Mouse (Mus musculus) heart, postnatal 0 days (tissue): ENCODE data around the gene Adcy6. TPM values are rescaled to one million over a fixed set of nuclear protein-coding genes. Genes with fewer than 3 reads are reported as not detected.
"Not testable (repeated sequence)": the region's sequence is repeated elsewhere in the genome, so short reads cannot be mapped to it uniquely, and the experiment has no call there.

Source experiments
- ATAC-seq: fragments of 200-750 bp; cut with Nextera tagmentation; 2 replicates; pipeline ENCODE4 v1.8.0; 2017; ENCODE audit warnings: low read depth, moderate number of reproducible peaks, moderate library complexity; ENCODE audit not compliant: insufficient read depth
- DNase-seq: peaks from one replicate; pipeline ENCODE4 v3.0.0-alpha.2; 2016; ENCODE audit warnings: low spot score
- H3K27ac ChIP-seq: fragments of 300-500 bp; sonication (generic); 2 replicates; pipeline ENCODE4 v1.5.1; 2014; ENCODE audit warnings: low read depth, mild to moderate bottlenecking
- H3K27me3 ChIP-seq: fragments of 300-500 bp; sonication (generic); 2 replicates; pipeline ENCODE4 v1.6.1; 2014; ENCODE audit warnings: low read length, mixed read lengths; ENCODE audit not compliant: control insufficient read depth, insufficient read depth
- H3K36me3 ChIP-seq: fragments of 300-500 bp; sonication (generic); replicated peaks from 2 replicates; pipeline ENCODE4 v1.6.1; 2014; ENCODE audit warnings: low read length, mixed read lengths; ENCODE audit not compliant: control insufficient read depth, insufficient read depth
- H3K4me1 ChIP-seq: fragments of 300-500 bp; sonication (generic); 2 replicates; pipeline ENCODE4 v1.6.1; 2014; ENCODE audit warnings: antibody characterized with exemption; ENCODE audit not compliant: control insufficient read depth, insufficient read depth
- H3K4me2 ChIP-seq: fragments of 300-500 bp; sonication (generic); 2 replicates; pipeline ENCODE4 v1.6.1; 2014; ENCODE audit warnings: low read depth, mild to moderate bottlenecking, low read length, moderate library complexity
- H3K4me3 ChIP-seq: fragments of 300-500 bp; sonication (generic); 2 replicates; pipeline ENCODE4 v1.5.1; 2014; ENCODE audit warnings: low read depth, low read length
- H3K9ac ChIP-seq: fragments of 300-500 bp; sonication (generic); replicated peaks from 2 replicates; pipeline ENCODE4 v1.6.1; 2014; ENCODE audit warnings: low read depth, low read length, mixed read lengths
- H3K9me3 ChIP-seq: fragments of 300-500 bp; sonication (generic); replicated peaks from 2 replicates; pipeline ENCODE4 v1.6.1; 2016; ENCODE audit warnings: low read length; ENCODE audit not compliant: control insufficient read depth
- CTCF ChIP-seq: IDR thresholded peaks from 2 replicates; pipeline ENCODE4 v1.5.1; 2016; ENCODE audit warnings: antibody characterized with exemption, control low read depth, low read depth
- EP300 ChIP-seq: IDR thresholded peaks from 2 replicates; pipeline ENCODE4 v1.6.1; 2016; ENCODE audit warnings: antibody characterized with exemption, low read depth
- WGBS: fragments of 180-500 bp; shearing (Covaris S2); extraction: QIAGEN DNeasy Blood & Tissue Kit; methylation state at CpG from one replicate; pipeline ENCODE4 v1.1.7; 2014; 5-methylcytosine and 5-hydroxymethylcytosine counted together
- polyA plus RNA-seq: library from polyadenylated mRNA; unstranded; fragments of >200 nt; fragmentation: Nextera tagmentation; extraction: Ambion mirVana; gene quantifications from 2 replicates; pipeline ENCODE4 v1.2.1, GENCODE M21; 2015
- total RNA-seq: library from RNA; depleted of rRNA; stranded (reverse); fragments of >200 nt; gene quantifications from 2 replicates; pipeline ENCODE4 v1.2.3, GENCODE M21; 2014; ENCODE audit warnings: low replicate concordance

The Adcy6 gene
- total and polyA plus RNA-seq, 2 experiments from 2014 or later, result 33.5 to 216 TPM

GRCm38 (mm10) chr15:98589640-98590336 lies 20.1 kb downstream of the Adcy6 start:
- H3K27me3 ChIP-seq, result no peaks in the 10 kb centered on the region
- no peaks in the 10 kb centered on the region for H3K9me3 ChIP-seq
- H3K9ac ChIP-seq, result no peak overlapping the region
- DNase-seq, result no peak
- H3K27ac ChIP-seq, result no peak overlapping the region
- H3K4me3 ChIP-seq, result no peak overlapping the region
- 51% methylated on average over 7 of the region's 7 CpGs for WGBS
- ATAC-seq, result no peak
- peaks cover 6% of the 10 kb centered on the region for H3K4me1 ChIP-seq
- TF ChIP-seq CTCF (no peak), EP300 (no peak)
- no peak overlapping the region for H3K4me2 ChIP-seq
- H3K36me3 ChIP-seq, result peaks cover 65% of the 10 kb centered on the region

- Histone ChIP-seq H3K4me3 (no peak overlapping the region), H3K4me1 (peaks cover 7% of the 10 kb centered on the region), H3K4me2 (no peak overlapping the region), H3K9ac (no peak overlapping the region), H3K27ac (no peak overlapping the region), H3K27me3 (no peaks in the 10 kb centered on the region), H3K9me3 (no peaks in the 10 kb centered on the region), H3K36me3 (peaks cover 45% of the 10 kb centered on the region)
- DNase-seq (no peak), ATAC-seq (no peak)
- WGBS, result 75% methylated on average over 11 of the region's 11 CpGs
- TF ChIP-seq CTCF (no peak), EP300 (no peak)
These were observed 22.1 kb downstream of the Adcy6 start for GRCm38 (mm10) chr15:98587751-98588150.

- DNase-seq, H3K27me3 ChIP-seq, H3K4me3 ChIP-seq, H3K9me3 ChIP-seq, ATAC-seq, H3K4me2 ChIP-seq: not testable (repeated sequence)
- Histone ChIP-seq H3K27ac (peak overlapping the region; percentile 59; the same call in 1 of the 2 replicates), H3K4me1 (peaks cover 14% of the 10 kb centered on the region), H3K9ac (0 out of 2 replicates have a peak overlapping the region, but pooled peaks have one; percentile 33), H3K36me3 (peaks cover 29% of the 10 kb centered on the region)
- WGBS, result 71% methylated on average over 9 of the region's 9 CpGs
These were observed 23.7 kb downstream of the Adcy6 start for GRCm38 (mm10) chr15:98586141-98586540.

GRCm38 (mm10) chr15:98585421-98585820 lies 24.5 kb downstream of the Adcy6 start:
- Histone ChIP-seq H3K4me1 (peaks cover 14% of the 10 kb centered on the region), H3K4me3 (no peak overlapping the region), H3K9me3 (no peaks in the 10 kb centered on the region), H3K4me2 (no peak overlapping the region), H3K36me3 (peaks cover 22% of the 10 kb centered on the region), H3K27ac (peak overlapping the region; percentile 59), H3K27me3 (no peaks in the 10 kb centered on the region), H3K9ac (peak overlapping the region; percentile 33; the same call in 1 of the 2 replicates)
- no peak for DNase-seq
- TF ChIP-seq EP300 (no peak; the same call in 1 of the 2 replicates), CTCF (no peak)
- no peak for ATAC-seq
- 34% methylated on average over 7 of the region's 7 CpGs for WGBS

GRCm38 (mm10) chr15:98582996-98583395 lies 26.9 kb downstream of the Adcy6 start:
- ATAC-seq (no peak), DNase-seq (no peak)
- no peaks in the 10 kb centered on the region for H3K36me3 ChIP-seq
- whole genome bisulfite sequencing, result 72% methylated on average over 8 of the region's 8 CpGs
- H3K27ac ChIP-seq, result no peak overlapping the region
- TF ChIP-seq CTCF (no peak), EP300 (no peak)
- no peaks in the 10 kb centered on the region for H3K27me3 ChIP-seq
- peaks cover 14% of the 10 kb centered on the region for H3K4me1 ChIP-seq
- no peaks in the 10 kb centered on the region for H3K9me3 ChIP-seq
- no peak overlapping the region for H3K4me3 ChIP-seq
- no peak overlapping the region for H3K4me2 ChIP-seq
- no peak overlapping the region for H3K9ac ChIP-seq

- no peaks in the 10 kb centered on the region for H3K9me3 ChIP-seq
- TF ChIP-seq EP300, result no peak
- TF ChIP-seq CTCF, result no peak
- no peaks in the 10 kb centered on the region for H3K36me3 ChIP-seq
- H3K27me3 ChIP-seq, result no peaks in the 10 kb centered on the region
- WGBS, result 38% methylated on average over 8 of the region's 8 CpGs
- H3K4me1 ChIP-seq, result peaks cover 14% of the 10 kb centered on the region
- no peak for ATAC-seq
- H3K27ac ChIP-seq, result no peak overlapping the region
- no peak for DNase-seq
- H3K4me3 ChIP-seq, result no peak overlapping the region
- H3K4me2 ChIP-seq, result no peak overlapping the region
- H3K9ac ChIP-seq, result no peak overlapping the region
These were observed 27.5 kb downstream of the Adcy6 start for GRCm38 (mm10) chr15:98582410-98582809.
